Mouse (Mus musculus): Measurements from ENCODE around the gene Slc39a11. TPM values are rescaled to one million over a fixed set of nuclear protein-coding genes. Genes with fewer than 3 reads are reported as not detected.

The Slc39a11 gene
- polyA plus RNA-seq, 1 experiment from 2014 or later, result 21.4 TPM

DNA sequence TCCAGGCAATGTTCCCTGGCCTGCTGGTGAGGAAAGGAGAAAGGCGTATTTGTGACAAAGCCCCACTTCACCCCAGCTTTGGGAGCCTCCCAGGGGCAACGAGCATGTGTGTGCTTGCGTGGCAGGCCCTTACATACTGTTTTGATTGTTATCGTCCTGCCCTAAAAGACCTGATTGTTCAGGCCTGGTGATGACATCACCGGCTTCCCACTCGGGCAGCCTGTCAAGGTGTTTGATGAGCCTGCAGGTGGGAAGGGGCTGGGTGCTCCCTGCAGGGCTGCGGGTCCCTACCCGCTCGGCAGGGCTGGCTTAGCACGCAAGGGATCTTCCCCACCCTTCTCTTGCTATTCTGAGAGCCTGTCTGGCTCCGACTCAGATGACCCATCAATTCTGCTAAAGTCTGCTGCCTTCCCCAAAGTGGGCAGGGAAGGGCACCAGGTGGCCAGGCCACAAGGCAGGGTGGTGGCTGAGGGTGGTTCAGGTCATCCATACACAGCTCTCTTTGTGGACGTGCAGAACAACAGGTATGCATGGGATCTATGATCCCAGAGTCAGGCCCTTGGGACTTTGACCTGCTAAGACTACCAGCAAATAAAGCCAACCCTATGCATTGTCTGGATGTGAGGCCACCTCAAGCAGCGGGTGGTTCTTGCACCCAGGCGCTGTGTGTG lies 390.0 kb downstream of the Slc39a11 start:
- Histone ChIP-seq H3K27me3 (no peaks in the 10 kb centered on the region), H3K36me3 (no peaks in the 10 kb centered on the region), H3K4me2 (replicated peaks) (no peak overlapping the region), H3K9ac (no peak overlapping the region), H3K9me3 (no peaks in the 10 kb centered on the region), H3K4me1 (peaks cover 37% of the 10 kb centered on the region), H3K27ac (peak overlapping the region; percentile 20; the same call in 1 of the 2 replicates), H3K4me3 (no peak overlapping the region)
- ATAC-seq (ENCODE audit: insufficient number of reproducible peaks, insufficient read depth, low FRiP score, low TSS enrichment), result no peak; the same call in 1 of the 2 replicates
- WGBS, result 65% methylated on average over 14 of the region's 14 CpGs

DNA sequence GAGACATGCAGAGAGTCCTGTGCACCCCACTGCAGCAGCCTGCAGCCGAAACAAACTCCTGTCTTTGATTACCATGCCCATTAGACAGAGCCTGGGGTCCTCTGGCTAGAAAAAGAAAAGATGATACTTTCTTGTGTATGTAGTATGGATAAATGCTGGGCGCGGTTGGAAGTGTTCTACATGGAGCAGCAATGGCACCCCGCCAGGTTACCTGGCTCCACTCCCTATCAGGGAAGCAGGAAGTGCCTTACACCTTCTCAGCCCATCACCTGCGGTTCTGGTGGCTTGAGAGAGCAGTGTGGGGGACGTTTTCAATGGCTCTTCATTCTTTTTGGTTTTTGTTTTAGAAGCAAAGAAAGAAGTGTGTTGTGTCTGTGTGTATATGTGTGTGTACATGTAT lies 391.9 kb downstream of the Slc39a11 start:
- Histone ChIP-seq H3K4me1 (peaks cover 47% of the 10 kb centered on the region), H3K27me3 (no peaks in the 10 kb centered on the region), H3K9ac (no peak overlapping the region), H3K9me3 (no peaks in the 10 kb centered on the region), H3K27ac (no peak overlapping the region), H3K36me3 (no peaks in the 10 kb centered on the region), H3K4me2 (replicated peaks) (no peak overlapping the region), H3K4me3 (no peak overlapping the region)
- WGBS, result 76% methylated on average over 6 of the region's 6 CpGs
- no peak for ATAC-seq (ENCODE audit: insufficient number of reproducible peaks, insufficient read depth, low FRiP score, low TSS enrichment)

- H3K9ac ChIP-seq, result no peak overlapping the region
- ATAC-seq (ENCODE audit: insufficient number of reproducible peaks, insufficient read depth, low FRiP score, low TSS enrichment), result no peak
These were observed 395.2 kb downstream of the Slc39a11 start for GRCm38 (mm10) chr11:113254653-113255052.

DNA sequence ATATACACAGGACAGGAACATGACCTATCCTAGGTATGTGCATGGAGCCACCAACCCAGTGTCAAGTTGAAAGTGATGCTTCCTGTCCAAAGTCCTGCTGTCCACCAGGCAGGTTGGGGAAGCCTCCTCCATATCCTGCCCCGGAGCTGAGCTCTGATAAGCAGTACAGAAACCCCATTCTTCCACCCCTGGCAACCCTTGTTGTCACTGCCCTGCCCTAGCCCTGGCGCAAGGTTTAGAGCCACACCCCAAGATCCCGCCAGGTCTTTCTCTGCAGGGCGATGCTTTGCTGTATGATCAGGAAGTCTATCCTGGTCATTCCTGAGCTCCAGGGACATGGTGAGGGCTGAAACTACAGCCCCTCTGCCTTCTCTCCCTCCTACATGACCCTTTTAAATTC lies 396.7 kb downstream of the Slc39a11 start:
- ATAC-seq (ENCODE audit: insufficient number of reproducible peaks, insufficient read depth, low FRiP score, low TSS enrichment), result no peak
- no peaks in the 10 kb centered on the region for H3K36me3 ChIP-seq
- 88% methylated on average over 4 of the region's 4 CpGs for WGBS
- no peak overlapping the region for H3K27ac ChIP-seq
- H3K4me3 ChIP-seq, result no peak overlapping the region
- H3K27me3 ChIP-seq, result no peaks in the 10 kb centered on the region
- peaks cover 25% of the 10 kb centered on the region for H3K4me1 ChIP-seq
- H3K4me2 ChIP-seq (replicated peaks), result no peak overlapping the region
- H3K9me3 ChIP-seq, result no peaks in the 10 kb centered on the region
- H3K9ac ChIP-seq, result no peak overlapping the region

More at GRCm38 (mm10) chr11:113254653-113255052, 395.2 kb downstream of the Slc39a11 start:
- Histone ChIP-seq H3K4me3 (no peak overlapping the region), H3K27ac (peak overlapping the region; percentile 71), H3K4me1 (peaks cover 30% of the 10 kb centered on the region), H3K9me3 (no peaks in the 10 kb centered on the region), H3K27me3 (no peaks in the 10 kb centered on the region), H3K4me2 (replicated peaks) (no peak overlapping the region), H3K36me3 (no peaks in the 10 kb centered on the region)
- 44% methylated on average over 6 of the region's 6 CpGs for WGBS

- no peak overlapping the region for H3K4me2 ChIP-seq (replicated peaks)
- no peak overlapping the region for H3K9ac ChIP-seq
- H3K27ac ChIP-seq, result no peak overlapping the region
- 90% methylated on average over 7 of the region's 7 CpGs for WGBS
- H3K4me1 ChIP-seq, result peaks cover 23% of the 10 kb centered on the region
- no peaks in the 10 kb centered on the region for H3K9me3 ChIP-seq
- H3K36me3 ChIP-seq, result no peaks in the 10 kb centered on the region
- no peaks in the 10 kb centered on the region for H3K27me3 ChIP-seq
- ATAC-seq (ENCODE audit: insufficient number of reproducible peaks, insufficient read depth, low FRiP score, low TSS enrichment), result no peak
- H3K4me3 ChIP-seq, result no peak overlapping the region
These were observed 398.7 kb downstream of the Slc39a11 start for GRCm38 (mm10) chr11:113251172-113251571.

DNA sequence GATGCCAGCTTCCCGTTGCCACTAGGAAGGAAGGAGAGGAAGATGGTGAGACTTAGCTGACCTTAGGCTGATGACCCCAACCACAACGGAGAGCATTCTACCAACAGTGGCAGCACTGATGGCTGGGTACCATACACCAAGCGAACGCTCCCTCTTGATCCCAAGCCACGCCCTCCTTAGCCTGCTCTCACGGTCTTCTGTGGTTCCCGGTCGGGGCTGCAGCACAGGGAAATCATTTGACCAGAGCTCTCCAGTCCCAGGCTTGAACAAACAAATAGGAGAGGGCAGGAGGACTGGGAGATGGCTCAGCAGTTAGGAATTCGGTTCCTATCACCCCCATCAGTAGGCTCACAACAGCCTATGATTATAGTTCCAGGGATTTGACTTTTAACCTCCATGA lies 403.4 kb downstream of the Slc39a11 start:
- no peaks in the 10 kb centered on the region for H3K4me1 ChIP-seq
- WGBS, result 66% methylated on average over 9 of the region's 9 CpGs
- H3K36me3 ChIP-seq, result no peaks in the 10 kb centered on the region
- H3K9me3 ChIP-seq, result no peaks in the 10 kb centered on the region
- H3K27me3 ChIP-seq, result no peaks in the 10 kb centered on the region
- H3K9ac ChIP-seq, result no peak overlapping the region
- no peak overlapping the region for H3K27ac ChIP-seq
- ATAC-seq (ENCODE audit: insufficient number of reproducible peaks, insufficient read depth, low FRiP score, low TSS enrichment), result no peak
- no peak overlapping the region for H3K4me2 ChIP-seq (replicated peaks)
- no peak overlapping the region for H3K4me3 ChIP-seq

DNA sequence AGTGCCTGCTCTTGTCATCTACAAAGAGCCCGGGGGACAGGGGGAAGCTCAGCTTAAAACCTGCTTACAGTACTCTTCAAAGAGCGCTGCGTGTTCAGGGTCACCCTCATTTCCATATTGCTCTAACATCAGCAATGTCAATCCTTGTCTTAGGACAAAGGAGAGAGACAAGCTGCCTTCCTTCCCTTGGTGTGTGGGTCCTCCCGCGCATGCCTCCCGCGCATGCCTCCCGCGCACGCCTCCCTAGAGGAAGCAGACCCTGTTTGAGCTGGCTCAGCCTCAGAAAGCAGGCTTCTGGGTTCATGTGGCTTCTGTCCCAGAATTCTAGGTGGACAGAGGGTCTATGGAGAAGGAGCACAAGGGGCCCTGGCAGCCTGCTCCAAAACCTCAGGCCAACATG lies 404.2 kb downstream of the Slc39a11 start:
- Histone ChIP-seq H3K27me3 (no peaks in the 10 kb centered on the region), H3K27ac (no peak overlapping the region), H3K4me1 (no peaks in the 10 kb centered on the region), H3K9me3 (no peaks in the 10 kb centered on the region), H3K4me2 (replicated peaks) (no peak overlapping the region), H3K36me3 (no peaks in the 10 kb centered on the region), H3K9ac (no peak overlapping the region), H3K4me3 (no peak overlapping the region)
- WGBS, result 84% methylated on average over 10 of the region's 10 CpGs
- no peak for ATAC-seq (ENCODE audit: insufficient number of reproducible peaks, insufficient read depth, low FRiP score, low TSS enrichment)

GRCm38 (mm10) chr11:113234432-113234831 lies 415.4 kb downstream of the Slc39a11 start:
- no peak overlapping the region for H3K9ac ChIP-seq

DNA sequence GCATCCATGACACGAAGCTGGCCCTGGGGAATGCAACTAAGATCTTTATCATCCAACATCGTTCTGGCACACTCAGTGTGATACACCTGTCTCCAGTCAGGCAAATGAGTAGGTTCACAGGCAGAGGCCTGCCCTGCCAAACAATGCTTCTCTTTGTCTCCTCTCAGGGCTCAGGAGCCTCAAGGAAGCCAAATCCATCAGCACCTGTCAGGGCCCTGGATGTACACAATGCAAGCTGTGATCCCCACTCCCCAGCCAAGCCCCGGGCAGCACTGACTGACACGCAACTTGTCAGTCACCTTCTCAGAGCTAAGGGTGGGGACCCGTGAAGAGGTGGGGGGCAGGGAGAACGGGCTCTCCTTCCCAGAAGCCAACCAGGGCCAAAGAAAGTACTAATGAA lies 417.8 kb downstream of the Slc39a11 start:
- 7% methylated on average over 6 of the region's 6 CpGs for whole genome bisulfite sequencing
- no peaks in the 10 kb centered on the region for H3K9me3 ChIP-seq
- H3K9ac ChIP-seq, result no peak overlapping the region
- H3K4me3 ChIP-seq, result no peak overlapping the region
- H3K4me1 ChIP-seq, result no peaks in the 10 kb centered on the region
- H3K36me3 ChIP-seq, result no peaks in the 10 kb centered on the region
- H3K27me3 ChIP-seq, result no peaks in the 10 kb centered on the region
- no peak overlapping the region for H3K4me2 ChIP-seq (replicated peaks)
- no peak overlapping the region for H3K27ac ChIP-seq
- ATAC-seq (ENCODE audit: insufficient number of reproducible peaks, insufficient read depth, low FRiP score, low TSS enrichment), result peak; percentile 72

More at GRCm38 (mm10) chr11:113234432-113234831, 415.4 kb downstream of the Slc39a11 start:
- Histone ChIP-seq H3K9me3 (no peaks in the 10 kb centered on the region), H3K27me3 (no peaks in the 10 kb centered on the region), H3K4me1 (no peaks in the 10 kb centered on the region), H3K27ac (no peak overlapping the region), H3K36me3 (no peaks in the 10 kb centered on the region), H3K4me3 (no peak overlapping the region), H3K4me2 (replicated peaks) (no peak overlapping the region)
- ATAC-seq (ENCODE audit: insufficient number of reproducible peaks, insufficient read depth, low FRiP score, low TSS enrichment), result no peak
- 78% methylated on average over 2 of the region's 2 CpGs for WGBS

DNA sequence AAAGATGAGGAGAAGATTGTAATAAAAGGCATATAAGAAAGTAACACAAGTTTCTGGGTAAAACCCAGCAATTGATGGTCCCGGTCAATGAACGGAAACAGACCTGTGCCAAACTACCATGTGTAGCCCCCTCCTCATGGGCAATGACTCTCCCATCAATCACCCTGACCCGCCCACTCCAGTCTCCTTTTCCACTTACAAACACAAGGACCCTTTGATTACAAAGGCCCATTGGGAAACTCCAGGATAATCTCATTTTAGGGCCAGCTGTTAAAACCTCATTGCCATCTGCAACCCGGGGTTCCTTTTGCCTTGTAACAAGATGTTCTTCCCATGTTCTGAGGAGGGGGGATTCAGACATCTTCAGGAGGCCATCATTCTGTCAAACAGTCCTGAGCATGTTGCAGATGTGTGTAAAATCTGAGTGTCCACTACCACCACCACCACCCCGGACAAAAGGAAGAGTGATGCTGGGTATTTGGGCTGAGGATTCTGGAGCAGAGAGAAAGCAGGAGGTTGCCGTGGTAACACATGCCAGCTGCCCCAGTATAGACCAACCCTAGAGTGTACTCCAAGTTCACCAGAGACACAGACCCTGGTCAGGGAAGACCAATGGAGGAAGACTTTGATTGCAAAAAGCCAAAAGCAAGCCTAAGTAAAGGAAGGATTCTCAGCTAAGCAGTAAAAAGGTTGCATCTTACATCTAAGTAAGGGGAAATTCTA lies 419.3 kb downstream of the Slc39a11 start:
- no peak for ATAC-seq (ENCODE audit: insufficient number of reproducible peaks, insufficient read depth, low FRiP score, low TSS enrichment)
- 54% methylated on average over 6 of the region's 6 CpGs for WGBS
- H3K4me1 ChIP-seq, result no peaks in the 10 kb centered on the region
- no peak overlapping the region for H3K9ac ChIP-seq
- H3K4me3 ChIP-seq, result no peak overlapping the region
- no peaks in the 10 kb centered on the region for H3K36me3 ChIP-seq
- H3K27me3 ChIP-seq, result no peaks in the 10 kb centered on the region
- no peak overlapping the region for H3K27ac ChIP-seq
- no peaks in the 10 kb centered on the region for H3K9me3 ChIP-seq
- H3K4me2 ChIP-seq (replicated peaks), result no peak overlapping the region

- 44% methylated on average over 3 of the region's 3 CpGs for WGBS
These were observed 424.1 kb downstream of the Slc39a11 start for GRCm38 (mm10) chr11:113225748-113226147.

GRCm38 (mm10) chr11:113223756-113224323 lies 426.0 kb downstream of the Slc39a11 start:
- Histone ChIP-seq H3K27me3 (no peaks in the 10 kb centered on the region), H3K9me3 (no peaks in the 10 kb centered on the region), H3K4me3 (no peak overlapping the region), H3K27ac (no peak overlapping the region), H3K4me1 (peaks cover 14% of the 10 kb centered on the region), H3K9ac (no peak overlapping the region), H3K36me3 (no peaks in the 10 kb centered on the region), H3K4me2 (replicated peaks) (no peak overlapping the region)
- ATAC-seq (ENCODE audit: insufficient number of reproducible peaks, insufficient read depth, low FRiP score, low TSS enrichment), result no peak
- 76% methylated on average over 4 of the region's 4 CpGs for WGBS

More at GRCm38 (mm10) chr11:113225748-113226147, 424.1 kb downstream of the Slc39a11 start:
- Histone ChIP-seq H3K36me3 (no peaks in the 10 kb centered on the region), H3K27me3 (no peaks in the 10 kb centered on the region), H3K4me1 (peaks cover 13% of the 10 kb centered on the region), H3K9ac (no peak overlapping the region), H3K9me3 (no peaks in the 10 kb centered on the region), H3K4me2 (replicated peaks) (no peak overlapping the region), H3K4me3 (no peak overlapping the region), H3K27ac (no peak overlapping the region)
- no peak for ATAC-seq (ENCODE audit: insufficient number of reproducible peaks, insufficient read depth, low FRiP score, low TSS enrichment)

All from embryonic facial prominence, embryonic 12.5 days (tissue).